Mouse (Mus musculus) testis, adult 2 months (tissue): Measurements from ENCODE around the gene 2210011C24Rik. TPM values are rescaled to one million over a fixed set of nuclear protein-coding genes. Genes with fewer than 3 reads are reported as not detected.

Experiments
- H3K27ac ChIP-seq: fragments of 200-500 bp; 2 replicates; pipeline ENCODE4 v1.5.1; 2012; ENCODE audit warnings: low read depth, low read length; ENCODE audit not compliant: control insufficient read depth, insufficient read depth
- H3K27me3 ChIP-seq: fragments of 200-500 bp; 2 replicates; pipeline ENCODE4 v1.6.1; 2012; ENCODE audit warnings: mild to moderate bottlenecking, low read length, moderate library complexity; ENCODE audit not compliant: control insufficient read depth, insufficient read depth
- H3K36me3 ChIP-seq: fragments of 200-500 bp; 2 replicates; pipeline ENCODE4 v1.6.1; 2012; ENCODE audit warnings: mild to moderate bottlenecking, low read length; ENCODE audit not compliant: control insufficient read depth, insufficient read depth
- H3K4me1 ChIP-seq: fragments of 200-500 bp; 2 replicates; pipeline ENCODE4 v1.6.1; 2012; ENCODE audit warnings: low read length; ENCODE audit not compliant: control insufficient read depth, insufficient read depth
- H3K4me3 ChIP-seq: fragments of 200-500 bp; 2 replicates; pipeline ENCODE4 v1.5.1; 2012; ENCODE audit warnings: low read depth, mild to moderate bottlenecking, low read length, moderate library complexity, mixed read lengths; ENCODE audit not compliant: control insufficient read depth
- CTCF ChIP-seq: fragments of 200-500 bp; IDR thresholded peaks from 2 replicates; pipeline ENCODE4 v1.5.1; 2012; ENCODE audit warnings: low read depth, mild to moderate bottlenecking, inconsistent platforms, low read length, moderate library complexity; ENCODE audit not compliant: control insufficient read depth, insufficient read depth, insufficient replicate concordance
- POLR2A ChIP-seq: fragments of 200-500 bp; IDR thresholded peaks from 2 replicates; pipeline ENCODE4 v1.6.1; 2012; ENCODE audit warnings: low read depth, mild to moderate bottlenecking, inconsistent platforms, low read length, moderate library complexity; ENCODE audit not compliant: control insufficient read depth
- polyA plus RNA-seq: library from polyadenylated mRNA; depleted of rRNA; stranded (reverse); fragments of >200 nt; gene quantifications from 2 replicates; pipeline ENCODE4 v1.2.3, GENCODE M21; 2012; rRNA removed

2210011C24Rik gene
- polyA plus RNA-seq, 1 experiment = 10.9 TPM

- Histone ChIP-seq H3K4me3 (peak overlapping the region; percentile 89; the same call in 1 of the 2 replicates), H3K4me1 (peaks cover 12% of the 10 kb centered on the region), H3K27me3 (no peaks in the 10 kb centered on the region), H3K36me3 (no peaks in the 10 kb centered on the region; the same call in 1 of the 2 replicates), H3K27ac (peak overlapping the region; percentile 58)
- TF ChIP-seq CTCF (no peak), POLR2A (no peak)
Observed at GRCm38 (mm10) chr8:83971661-83972060, 40.3 kb downstream of the 2210011C24Rik start.

- peaks cover 12% of the 10 kb centered on the region for H3K4me1 ChIP-seq
- no peaks in the 10 kb centered on the region; the same call in 1 of the 2 replicates for H3K36me3 ChIP-seq
- no peaks in the 10 kb centered on the region for H3K27me3 ChIP-seq
- H3K27ac ChIP-seq = peak overlapping the region; percentile 58
- no peak overlapping the region for H3K4me3 ChIP-seq
- TF ChIP-seq POLR2A (no peak), CTCF (no peak)
Observed at GRCm38 (mm10) chr8:83971121-83971520, 40.9 kb downstream of the 2210011C24Rik start.

DNA sequence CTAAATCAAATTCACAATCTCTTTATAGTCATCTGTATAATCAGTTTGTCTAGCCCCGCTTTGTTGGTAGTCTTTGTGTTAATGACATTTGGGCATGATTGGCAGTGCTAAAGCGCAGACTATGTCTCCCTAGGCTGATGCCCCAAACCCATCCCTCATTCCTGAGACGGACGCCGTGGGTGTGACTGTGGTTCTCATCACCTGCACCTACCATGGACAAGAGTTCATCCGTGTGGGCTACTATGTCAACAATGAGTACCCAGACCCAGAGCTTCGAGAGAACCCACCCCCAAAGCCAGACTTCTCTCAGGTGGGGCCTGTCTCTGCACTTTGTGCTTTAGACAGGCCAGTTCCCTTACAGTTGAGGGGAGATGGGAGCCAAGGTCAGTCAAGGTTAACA, 44.3 kb downstream of the 2210011C24Rik start:
- H3K27ac ChIP-seq = no peak overlapping the region
- no peak for TF ChIP-seq POLR2A
- no peak for TF ChIP-seq CTCF
- no peaks in the 10 kb centered on the region for H3K27me3 ChIP-seq
- no peaks in the 10 kb centered on the region; the same call in 1 of the 2 replicates for H3K36me3 ChIP-seq
- no peak overlapping the region for H3K4me3 ChIP-seq
- peaks cover 5% of the 10 kb centered on the region for H3K4me1 ChIP-seq

GRCm38 (mm10) chr8:83964015-83964765, 47.8 kb downstream of the 2210011C24Rik start:
- no peaks in the 10 kb centered on the region for H3K4me1 ChIP-seq
- no peaks in the 10 kb centered on the region; the same call in none of the 2 replicates for H3K36me3 ChIP-seq
- H3K4me3 ChIP-seq = no peak overlapping the region
- no peaks in the 10 kb centered on the region for H3K27me3 ChIP-seq
- TF ChIP-seq CTCF (no peak), POLR2A (no peak)
- H3K27ac ChIP-seq = no peak overlapping the region

Other genes starting within 250 kb of the 2210011C24Rik start
- 54.3 and 64.0 TPM in 2 replicates for gene Adgrl1, start 112.1 kb downstream of the 2210011C24Rik start, polyA plus RNA-seq
- 14.9 and 15.2 TPM in 2 replicates for gene Gm10644, start 57.0 kb downstream of the 2210011C24Rik start, polyA plus RNA-seq
- gene Asf1b, start 56.7 kb downstream of the 2210011C24Rik start, polyA plus RNA-seq = 65.0 and 73.8 TPM in 2 replicates
- gene Prkaca, start 39.2 kb downstream of the 2210011C24Rik start, polyA plus RNA-seq = 101 and 103 TPM in 2 replicates
- gene Samd1, start 14.5 kb downstream of the 2210011C24Rik start, polyA plus RNA-seq = 13.7 and 15.3 TPM in 2 replicates
- gene 1700067K01Rik, start 10.7 kb downstream of the 2210011C24Rik start, polyA plus RNA-seq = 38.1 and 43.2 TPM in 2 replicates
- 1.2 and 1.9 TPM in 2 replicates for gene Palm3, start 9.3 kb upstream of the 2210011C24Rik start, polyA plus RNA-seq
- gene Il27ra, start 30.4 kb upstream of the 2210011C24Rik start, polyA plus RNA-seq = 0.08 and 0.12 TPM in 2 replicates
- gene Rln3, start 32.8 kb upstream of the 2210011C24Rik start, polyA plus RNA-seq = 0.84 TPM in 1 of 2 replicates, not detected in the other
- gene Gm10643, start 53.0 kb upstream of the 2210011C24Rik start, polyA plus RNA-seq = 6.3 and 6.6 TPM in 2 replicates
- 83.0 and 89.5 TPM in 2 replicates for gene Rfx1, start 54.7 kb upstream of the 2210011C24Rik start, polyA plus RNA-seq
- 210 and 216 TPM in 2 replicates for gene Dcaf15, start 92.6 kb upstream of the 2210011C24Rik start, polyA plus RNA-seq
- gene Podnl1, start 113.8 kb upstream of the 2210011C24Rik start, polyA plus RNA-seq = 0.07 and 0.14 TPM in 2 replicates
- 30.9 and 38.6 TPM in 2 replicates for gene Cc2d1a, start 135.8 kb upstream of the 2210011C24Rik start, polyA plus RNA-seq
- gene 4930432K21Rik, start 135.9 kb upstream of the 2210011C24Rik start, polyA plus RNA-seq = 57.2 and 65.0 TPM in 2 replicates
- 1.6 and 2.4 TPM in 2 replicates for gene Nanos3, start 173.0 kb upstream of the 2210011C24Rik start, polyA plus RNA-seq
- 16.9 and 17.4 TPM in 2 replicates for gene Zswim4, start 224.9 kb upstream of the 2210011C24Rik start, polyA plus RNA-seq
- 104 and 116 TPM in 2 replicates for gene D8Ertd738e, start 237.5 kb upstream of the 2210011C24Rik start, polyA plus RNA-seq
- gene Mri1, start 245.2 kb upstream of the 2210011C24Rik start, polyA plus RNA-seq = 7.5 and 12.1 TPM in 2 replicates